Mouse (Mus musculus) brain, embryonic 14.5 days (tissue): Measurements from ENCODE around the gene Cmc2. TPM values are rescaled to one million over a fixed set of nuclear protein-coding genes. Genes with fewer than 3 reads are reported as not detected.

Experiments
- DNase-seq: peaks from one replicate; pipeline ENCODE4 v3.0.0-alpha.2; 2011; ENCODE audit warnings: low read depth
- CTCF ChIP-seq: fragments of 200-500 bp; IDR thresholded peaks from 2 replicates; pipeline ENCODE4 v1.5.1; 2012; ENCODE audit warnings: inconsistent platforms, mild to moderate bottlenecking, moderate library complexity, borderline replicate concordance; ENCODE audit not compliant: insufficient read depth, insufficient read length; ENCODE audit errors: extremely low read depth
- POLR2A ChIP-seq: fragments of 200-500 bp; IDR thresholded peaks from 2 replicates; pipeline ENCODE4 v1.6.1; 2012; ENCODE audit warnings: mild to moderate bottlenecking, inconsistent platforms, borderline replicate concordance; ENCODE audit not compliant: poor library complexity, insufficient read depth, insufficient read length, severe bottlenecking; ENCODE audit errors: extremely low read depth
- polyA plus RNA-seq: library from polyadenylated mRNA; depleted of rRNA; stranded (reverse); fragments of >200 nt; gene quantifications from 2 replicates; pipeline ENCODE4 v1.2.3, GENCODE M21; 2012

Cmc2 gene
- polyA plus RNA-seq, 1 experiment, result 13.2 TPM

- no peak for DNase-seq
- no peak for TF ChIP-seq CTCF
- TF ChIP-seq POLR2A, result no peak
Measured at GRCm38 (mm10) chr8:116942284-116943058, 21.2 kb upstream of the Cmc2 start.

GRCm38 (mm10) chr8:116935506-116935905, 14.3 kb upstream of the Cmc2 start:
- peak; percentile 13 for DNase-seq
- TF ChIP-seq POLR2A (no peak), CTCF (no peak)

GRCm38 (mm10) chr8:116934976-116935375, 13.7 kb upstream of the Cmc2 start:
- TF ChIP-seq CTCF, result no peak
- no peak for TF ChIP-seq POLR2A
- DNase-seq, result no peak

GRCm38 (mm10) chr8:116928588-116928987, 7.3 kb upstream of the Cmc2 start:
- no peak for DNase-seq
- peak; percentile 8; the same call in 1 of the 2 replicates for TF ChIP-seq CTCF
- no peak for TF ChIP-seq POLR2A

- TF ChIP-seq CTCF (peak; percentile 53; the same call in 1 of the 2 replicates), POLR2A (no peak)
- DNase-seq, result no peak
Measured at GRCm38 (mm10) chr8:116927880-116928279, 6.6 kb upstream of the Cmc2 start.

GRCm38 (mm10) chr8:116923526-116923925, 2.3 kb upstream of the Cmc2 start:
- no peak for DNase-seq
- TF ChIP-seq CTCF (no peak), POLR2A (no peak)

GRCm38 (mm10) chr8:116922060-116922757, 954 bp upstream of the Cmc2 start:
- TF ChIP-seq CTCF (no peak), POLR2A (no peak)
- no peak for DNase-seq

- TF ChIP-seq POLR2A (no peak), CTCF (no peak)
Measured at GRCm38 (mm10) chr8:116921005-116921336, 284 bp downstream of the Cmc2 start.

GRCm38 (mm10) chr8:116905836-116906235, 15.4 kb downstream of the Cmc2 start:
- TF ChIP-seq POLR2A (no peak), CTCF (no peak)
- no peak for DNase-seq

More at GRCm38 (mm10) chr8:116921005-116921336, 284 bp downstream of the Cmc2 start:
- no peak for DNase-seq

- DNase-seq, result no peak
- TF ChIP-seq CTCF (no peak), POLR2A (no peak)
Measured at GRCm38 (mm10) chr8:116905252-116905651, 16.0 kb downstream of the Cmc2 start.

- DNase-seq, result no peak
- TF ChIP-seq POLR2A, result no peak
- no peak for TF ChIP-seq CTCF
Measured at GRCm38 (mm10) chr8:116904736-116905135, 16.5 kb downstream of the Cmc2 start.
